In the genomic region with DNA sequence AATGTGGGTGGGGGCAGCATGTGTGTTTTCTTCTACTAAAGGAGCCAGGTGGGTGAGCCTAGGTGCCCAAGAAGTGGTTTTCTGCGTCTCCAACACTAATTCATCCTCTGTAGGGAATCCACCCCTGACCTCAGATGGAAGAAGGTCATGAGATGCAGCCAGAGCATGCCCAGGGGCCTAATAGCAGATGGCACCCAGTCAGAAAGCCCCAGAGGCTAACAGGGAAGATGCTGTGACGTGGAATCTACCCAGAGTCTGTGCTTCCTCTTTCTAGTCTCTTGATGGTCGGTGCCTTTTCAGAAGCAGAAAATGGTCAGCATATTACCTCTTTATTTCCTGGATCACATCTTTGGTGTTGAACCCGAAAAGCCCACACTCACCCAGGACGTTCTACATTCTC, we compare ENCODE assay signal across 24 mouse cellular contexts. TPM values are rescaled to one million over a fixed set of nuclear protein-coding genes. Genes with fewer than 3 reads are reported as not detected.
DNase-seq lines count a peak whose midpoint lies in the region; ATAC-seq and TF ChIP-seq lines count a peak whose summit lies in the region.
"Had no signal": no experiment of that assay in that cellular context is flagged by ENCODE, and none has a peak within 500 bp of the region (broad histone marks: within the 10 kb centered on the region; RNA-seq: fewer than 3 reads in every experiment).

No protein-coding gene starts in this region.

- H3K27me3 ChIP-seq in CH12.LX (replicated peaks): peaks cover 46% of the 10 kb centered on the region
- H3K27me3 ChIP-seq in splenic B cell, adult 2 months (ENCODE audit: control insufficient read depth, insufficient read depth, low read length, poor library complexity, severe bottlenecking): no peaks in the 10 kb centered on the region
- H3K27me3 ChIP-seq in forebrain, embryonic 13.5 days: no peaks in the 10 kb centered on the region
- H3K27me3 ChIP-seq: embryonic facial prominence, embryonic 13.5 days; embryonic facial prominence, embryonic 15.5 days; forebrain, embryonic 12.5 days; forebrain, embryonic 15.5 days had no signal

- TF ChIP-seq RAD21 in CH12.LX (IDR thresholded peaks at IDR 0.05; ENCODE audit: low read depth, low read length): no peak

- TF ChIP-seq CTCF in left cerebral cortex, adult 2 months (IDR thresholded peaks at IDR 0.05): no peak
- no peak for TF ChIP-seq CTCF in CH12.LX (conservative IDR thresholded peaks at IDR 0.05 in 1 of 2, IDR thresholded peaks at IDR 0.05 in 1 of 2; ENCODE audit: low read depth in 2 of 2, low read length in 2 of 2)

- WGBS in forebrain, embryonic 13.5 days: 85% methylated on average over 5 of the region's 5 CpGs

- in situ Hi-C loops in CH12.LX (cut with MboI; ENCODE audit: low pct_ligation_motif_present, low pct_unique_long_range_greater_than_20kb, low sequenced_read_pairs): no loop called here

- no peaks in the 10 kb centered on the region for H3K79me2 ChIP-seq in CH12.LX (replicated peaks; ENCODE audit: control insufficient read depth, extremely low read depth, insufficient read depth, poor library complexity, severe bottlenecking)

- no peaks in the 10 kb centered on the region for H3K36me3 ChIP-seq in CH12.LX (replicated peaks in 1 of 2; ENCODE audit: control insufficient read depth in 1 of 2, insufficient read depth in 1 of 2, low read length in 1 of 2)
- H3K36me3 ChIP-seq in splenic B cell, adult 2 months (ENCODE audit: control insufficient read depth, insufficient read depth, low read length, poor library complexity, severe bottlenecking): 0 out of 2 replicates have a peak, but pooled peaks cover 1% of the 10 kb centered on the region
- H3K36me3 ChIP-seq in forebrain, embryonic 13.5 days (ENCODE audit: poor library complexity, severe bottlenecking): no peaks in the 10 kb centered on the region
- H3K36me3 ChIP-seq: embryonic facial prominence, embryonic 13.5 days; embryonic facial prominence, embryonic 15.5 days; forebrain, embryonic 10.5 days; forebrain, embryonic 12.5 days; forebrain, embryonic 15.5 days had no signal

- dilution Hi-C loops in CH12.LX (cut with MboI; ENCODE audit: extremely low pct_ligation_motif_present, extremely low pct_unique_long_range_greater_than_20kb, low sequenced_read_pairs): no loop called here

- TF ChIP-seq POLR2A in CH12.LX (IDR thresholded peaks at IDR 0.05; ENCODE audit: low read depth, low read length): no peak

- no peak for ATAC-seq in megakaryocyte, adult 5-6 weeks (ENCODE audit: poor library complexity, severe bottlenecking)
- ATAC-seq in forebrain, embryonic 13.5 days: no peak
- ATAC-seq: CD4-positive, CD25-positive, alpha-beta regulatory T cell, adult 4 months; forebrain, embryonic 15.5 days; forebrain, postnatal 0 days had no signal

- peaks cover 3% of the 10 kb centered on the region for H3K9me3 ChIP-seq in CH12.LX (replicated peaks; ENCODE audit: low read length)
- H3K9me3 ChIP-seq in forebrain, embryonic 13.5 days (replicated peaks): no peaks in the 10 kb centered on the region
- H3K9me3 ChIP-seq: embryonic facial prominence, embryonic 13.5 days; embryonic facial prominence, embryonic 15.5 days; forebrain, embryonic 10.5 days; forebrain, embryonic 12.5 days had no signal

- H3K4me3 ChIP-seq in left cerebral cortex, adult 2 months: no peak overlapping the region
- no peak overlapping the region for H3K4me3 ChIP-seq in CH12.LX (replicated peaks in 1 of 3; ENCODE audit: low read depth in 2 of 3, low read length in 2 of 3, poor library complexity in 1 of 3)
- no peak overlapping the region for H3K4me3 ChIP-seq in forebrain, embryonic 13.5 days
- H3K4me3 ChIP-seq: embryonic facial prominence, embryonic 13.5 days; embryonic facial prominence, embryonic 15.5 days; erythroblast, embryonic 14.5 days; forebrain, embryonic 10.5 days; forebrain, embryonic 12.5 days; forebrain, embryonic 15.5 days had no signal

- TF ChIP-seq EP300 in CH12.LX (IDR thresholded peaks at IDR 0.05; ENCODE audit: low read length): no peak

- peak overlapping the region; percentile 32 for H3K27ac ChIP-seq in left cerebral cortex, adult 2 months
- H3K27ac ChIP-seq in CH12.LX (ENCODE audit: insufficient read depth, low read depth): no peak overlapping the region
- no peak overlapping the region for H3K27ac ChIP-seq in forebrain, embryonic 13.5 days
- H3K27ac ChIP-seq: embryonic facial prominence, embryonic 13.5 days; embryonic facial prominence, embryonic 15.5 days; forebrain, embryonic 10.5 days; forebrain, embryonic 12.5 days; forebrain, embryonic 15.5 days had no signal

- no peak overlapping the region for H3K4me2 ChIP-seq in CH12.LX (ENCODE audit: insufficient read depth, low read depth, poor library complexity, severe bottlenecking)
- H3K4me2 ChIP-seq in forebrain, embryonic 13.5 days: no peak overlapping the region
- H3K4me2 ChIP-seq: embryonic facial prominence, embryonic 13.5 days; embryonic facial prominence, embryonic 15.5 days; forebrain, embryonic 12.5 days; forebrain, embryonic 15.5 days had no signal

- H3K9ac ChIP-seq in CH12.LX (ENCODE audit: insufficient read depth, low read depth): no peak overlapping the region
- H3K9ac ChIP-seq in forebrain, embryonic 13.5 days: no peak overlapping the region
- H3K9ac ChIP-seq: embryonic facial prominence, embryonic 13.5 days; embryonic facial prominence, embryonic 15.5 days; forebrain, embryonic 12.5 days; forebrain, embryonic 15.5 days; forebrain, postnatal 0 days had no signal

- no peak for DNase-seq in left cerebral cortex, adult 2 months (ENCODE audit: extremely low spot score in 1 of 2, low spot score in 2 of 2)
- no peak for DNase-seq in left cerebral cortex, adult 11 months (ENCODE audit: low spot score)
- DNase-seq in CH12.LX (ENCODE audit: extremely low read depth): peak; percentile 65
- peak; percentile 25 for DNase-seq in splenic B cell, adult 2 months (ENCODE audit: low read depth, low spot score)
- DNase-seq: adrenal gland, adult 2 months; adrenal gland, postnatal 10 days; adrenal gland, postnatal 25 days; cerebellum, adult 11 months; cerebellum, adult 18-20 months; cerebellum, adult 8-10 months; cerebellum, adult 9-11 months; cerebellum, postnatal 14 days; cerebellum, postnatal 36 days; embryo, embryonic 11 days; forebrain, postnatal 0 days had no signal

- H3K4me1 ChIP-seq in CH12.LX (ENCODE audit: control insufficient read depth in 1 of 2, insufficient read depth in 2 of 2): peaks cover 0 to 15% of the 10 kb centered on the region in 2 experiments; a peak in 2 of 4 replicates
- H3K4me1 ChIP-seq in forebrain, embryonic 13.5 days: peaks cover 4% of the 10 kb centered on the region
- H3K4me1 ChIP-seq: embryonic facial prominence, embryonic 13.5 days; embryonic facial prominence, embryonic 15.5 days had no signal

- intact Hi-C loops in left cerebral cortex, adult 2 months (cut with DNase I): no loop called here

TF ChIP-seq in CH12.LX, 34 proteins besides CTCF, POLR2A, EP300 and RAD21:
- TF ChIP-seq JUN (IDR thresholded peaks at IDR 0.05; ENCODE audit: insufficient read depth, low read depth, low read length): no peak
- no peak for TF ChIP-seq RCOR1 (conservative IDR thresholded peaks at IDR 0.05; ENCODE audit: low read depth, low read length)
- TF ChIP-seq IRF4 (IDR thresholded peaks at IDR 0.05; ENCODE audit: low read depth, low read length): 0 out of 2 replicates have a peak, but pooled peaks have one; percentile 12
- no peak for TF ChIP-seq MAX (IDR thresholded peaks at IDR 0.05; ENCODE audit: low read length)
- TF ChIP-seq TCF12 (IDR thresholded peaks at IDR 0.05; ENCODE audit: low read depth, low read length): no peak
- no peak for TF ChIP-seq HCFC1 (IDR thresholded peaks at IDR 0.05; ENCODE audit: low read depth, low read length)
- TF ChIP-seq MYC (IDR thresholded peaks at IDR 0.05; ENCODE audit: low read depth, low read length): no peak
- TF ChIP-seq CHD1 (IDR thresholded peaks at IDR 0.05; ENCODE audit: low read depth, low read length): no peak
- TF ChIP-seq ELF1 (IDR thresholded peaks at IDR 0.05; ENCODE audit: low read depth, low read length): peak; percentile 55
- TF ChIP-seq MAZ (IDR thresholded peaks at IDR 0.05; ENCODE audit: low read depth, low read length): no peak
- no peak for TF ChIP-seq USF2 (conservative IDR thresholded peaks at IDR 0.05; ENCODE audit: low read depth, low read length)
- no peak for TF ChIP-seq JUND (conservative IDR thresholded peaks at IDR 0.05; ENCODE audit: low read depth, low read length)
- no peak for TF ChIP-seq MEF2A (IDR thresholded peaks at IDR 0.05; ENCODE audit: borderline replicate concordance, low read depth, low read length)
- no peak for TF ChIP-seq NELFE (IDR thresholded peaks at IDR 0.05; ENCODE audit: low read depth, low read length)
- no peak for TF ChIP-seq BHLHE40 (IDR thresholded peaks at IDR 0.05; ENCODE audit: low read depth, low read length)
- TF ChIP-seq KAT2A (IDR thresholded peaks at IDR 0.05; ENCODE audit: insufficient replicate concordance, low read length): no peak
- TF ChIP-seq NRF1 (IDR thresholded peaks at IDR 0.05; ENCODE audit: low read depth, low read length): peak; percentile 61
- no peak for TF ChIP-seq CHD2 (IDR thresholded peaks at IDR 0.05; ENCODE audit: low read length)
- no peak for TF ChIP-seq UBTF (IDR thresholded peaks at IDR 0.05; ENCODE audit: low read depth, low read length)
- TF ChIP-seq USF1 (IDR thresholded peaks at IDR 0.05; ENCODE audit: low read depth, low read length): no peak
- TF ChIP-seq PAX5 (IDR thresholded peaks at IDR 0.05; ENCODE audit: low read length): no peak

RNA-seq across cellular contexts. Expression of gene Rasgef1c, which starts 42.3 kb away (rescaled TPM):
- 10 to 100 TPM; 35.3 to 39.5 TPM for total RNA-seq in left cerebral cortex, adult 2 months (2021)
- total RNA-seq in CH12.LX (2012; rRNA removed) (not detected in 2 replicates), CH12.LX (2014; rRNA removed) (not detected in 2 replicates)
- not detected in 2 replicates for polyA plus RNA-seq in CH12.LX (2012; ENCODE audit: insufficient read length, low read depth)
- total RNA-seq in megakaryocyte, adult 5-6 weeks (2015): 0.13 and 0.27 TPM in 2 replicates
- total RNA-seq in megakaryocyte, adult 5-6 weeks (2017): not detected in 2 replicates
- polyA plus RNA-seq in forebrain, embryonic 13.5 days (2015; fragmentation: Nextera tagmentation; extraction: Ambion mirVana): 5.7 and 6.3 TPM in 2 replicates
- polyA plus RNA-seq: erythroblast, embryonic 14.5 days had no signal

Comparison
In these comparisons a context has a peak if more than half of its experiments do, and no peak if none do; other contexts are left out.
1. DNase-seq: peak in CH12.LX (single experiment) and splenic B cell, adult 2 months (single experiment); none in left cerebral cortex, adult 2 months (0 of 2) and left cerebral cortex, adult 11 months (single experiment).
2. RNA of gene Rasgef1c, which starts 42.3 kb away (total RNA-seq): 35.3 to 39.5 TPM in left cerebral cortex, adult 2 months; not detected in CH12.LX and 0.13 to 0.27 TPM in megakaryocyte, adult 5-6 weeks; every median in the first group is over 10 times any median in the second.